In genomic region chr1:36579974-36580383, GRCm38 (mm10) we compare ENCODE assay signal across 7 mouse cellular contexts. TPM values are rescaled to one million over a fixed set of nuclear protein-coding genes. Genes with fewer than 3 reads are reported as not detected.
DNase-seq lines count a peak whose midpoint lies in the region; ATAC-seq lines count a peak whose summit lies in the region.

No protein-coding gene starts in this region.

- no peak overlapping the region for H3K4me3 ChIP-seq in limb, embryonic 11.5 days (ENCODE audit: low read depth, low read length)
- peak overlapping the region; percentile 27 for H3K4me3 ChIP-seq in stomach, embryonic 16.5 days (replicated peaks; ENCODE audit: low read length)

- H3K9ac ChIP-seq in limb, embryonic 11.5 days (ENCODE audit: low read length) = no peak overlapping the region
- peak overlapping the region; percentile 68 for H3K9ac ChIP-seq in stomach, embryonic 16.5 days (ENCODE audit: low read length)

- no peaks in the 10 kb centered on the region for H3K9me3 ChIP-seq in limb, embryonic 11.5 days (ENCODE audit: control insufficient read depth, low read length)
- H3K9me3 ChIP-seq in stomach, embryonic 16.5 days (replicated peaks; ENCODE audit: control insufficient read depth, low read length) = no peaks in the 10 kb centered on the region

- no peaks in the 10 kb centered on the region for H3K36me3 ChIP-seq in limb, embryonic 11.5 days (ENCODE audit: control insufficient read depth, insufficient read depth, low read length)
- H3K36me3 ChIP-seq in stomach, embryonic 16.5 days (ENCODE audit: control insufficient read depth, insufficient read depth, low read length) = no peaks in the 10 kb centered on the region

- DNase-seq in left cerebral cortex, postnatal 4 days = peak; percentile 68
- no peak for DNase-seq in left cerebral cortex, postnatal 14 days (ENCODE audit: low spot score in 2 of 2)
- peak; percentile 70 for DNase-seq in limb, embryonic 11.5 days (ENCODE audit: low spot score)
- no peak for DNase-seq in frontal cortex, postnatal 10 days (ENCODE audit: low spot score in 2 of 2)
- DNase-seq in adrenal gland, adult 2 months = no peak

- 0 out of 2 replicates have a peak, but pooled peaks have one; percentile 14 for ATAC-seq in erythroid progenitor cell, adult 5-6 weeks (replicated peaks; ENCODE audit: low FRiP score, poor library complexity, severe bottlenecking)
- ATAC-seq in limb, embryonic 11.5 days (ENCODE audit: insufficient number of reproducible peaks, low FRiP score, low TSS enrichment, low read depth) = peak; percentile 73
- ATAC-seq in stomach, embryonic 16.5 days (ENCODE audit: insufficient read depth, low FRiP score) = peak; percentile 76

- H3K27me3 ChIP-seq in limb, embryonic 11.5 days (ENCODE audit: control insufficient read depth, insufficient read depth, low read length) = no peaks in the 10 kb centered on the region
- no peaks in the 10 kb centered on the region for H3K27me3 ChIP-seq in stomach, embryonic 16.5 days (ENCODE audit: control insufficient read depth, insufficient read depth, low read length)

- H3K4me1 ChIP-seq in limb, embryonic 11.5 days (ENCODE audit: control insufficient read depth, insufficient read depth, low read length) = peaks cover 36% of the 10 kb centered on the region
- peaks cover 51% of the 10 kb centered on the region for H3K4me1 ChIP-seq in stomach, embryonic 16.5 days (ENCODE audit: control insufficient read depth, insufficient read depth, low read length)

- H3K27ac ChIP-seq in limb, embryonic 11.5 days (replicated peaks; ENCODE audit: low read depth, low read length) = peak overlapping the region; percentile 84
- H3K27ac ChIP-seq in stomach, embryonic 16.5 days (ENCODE audit: low read length) = peak overlapping the region; percentile 98

- WGBS in limb, embryonic 11.5 days = 29% methylated on average over 6 of the region's 6 CpGs
- 19% methylated on average over 6 of the region's 6 CpGs for WGBS in stomach, embryonic 16.5 days

- H3K4me2 ChIP-seq in limb, embryonic 11.5 days (ENCODE audit: low read depth, severe bottlenecking) = peak overlapping the region; percentile 35; the same call in 1 of the 2 replicates
- H3K4me2 ChIP-seq in stomach, embryonic 16.5 days (ENCODE audit: low read depth, low read length) = peak overlapping the region; percentile 39

- intact Hi-C loops in left cerebral cortex, postnatal 4 days (cut with DNase I) = no loop called here
- intact Hi-C loops in left cerebral cortex, postnatal 14 days (cut with DNase I) = no loop called here

RNA-seq across cellular contexts. Expression of gene Sema4c, which starts 21.8 kb away (rescaled TPM):
- 10 to 100 TPM; 60.5 to 65.4 TPM for total RNA-seq in left cerebral cortex, postnatal 4 days (2021)
- 10 to 100 TPM; 16.2 to 20.2 TPM for total RNA-seq in left cerebral cortex, postnatal 14 days (2021)
- not detected in 2 replicates for total RNA-seq in erythroid progenitor cell, adult 5-6 weeks (2015; ENCODE audit: low replicate concordance)
- total RNA-seq in erythroid progenitor cell, adult 5-6 weeks (2017; ENCODE audit: low replicate concordance) = 0.45 TPM in 1 of 2 replicates, not detected in the other
- 4.0 and 4.4 TPM in 2 replicates for polyA plus RNA-seq in limb, embryonic 11.5 days (2014; fragmentation: Nextera tagmentation; extraction: Ambion mirVana)
- 10.0 and 10.6 TPM in 2 replicates for polyA plus RNA-seq in stomach, embryonic 16.5 days (2015; fragmentation: Nextera tagmentation; extraction: Ambion mirVana)
- total RNA-seq in adrenal gland, adult 2 months (2021) = 10 to 100 TPM; 13.0 to 25.3 TPM
- polyA plus RNA-seq in adrenal gland, adult 2 months (2012; rRNA removed) = 22.5 and 24.0 TPM in 2 replicates

RNA-seq across cellular contexts. Expression of gene Ankrd39, which starts 32.7 kb away (rescaled TPM):
- 10 to 100 TPM; 13.4 to 15.1 TPM for total RNA-seq in left cerebral cortex, postnatal 4 days (2021)
- total RNA-seq in left cerebral cortex, postnatal 14 days (2021) = 10 to 100 TPM; 13.9 to 18.7 TPM
- not detected in 2 replicates for total RNA-seq in erythroid progenitor cell, adult 5-6 weeks (2015; ENCODE audit: low replicate concordance)
- total RNA-seq in erythroid progenitor cell, adult 5-6 weeks (2017; ENCODE audit: low replicate concordance) = 1.4 and 1.8 TPM in 2 replicates
- 16.0 and 17.4 TPM in 2 replicates for polyA plus RNA-seq in limb, embryonic 11.5 days (2014; fragmentation: Nextera tagmentation; extraction: Ambion mirVana)
- polyA plus RNA-seq in stomach, embryonic 16.5 days (2015; fragmentation: Nextera tagmentation; extraction: Ambion mirVana) = 26.7 and 30.5 TPM in 2 replicates
- total RNA-seq in adrenal gland, adult 2 months (2021) = 10 to 100 TPM; 11.1 to 14.5 TPM
- polyA plus RNA-seq in adrenal gland, adult 2 months (2012; rRNA removed) = 24.4 and 41.9 TPM in 2 replicates

RNA-seq across cellular contexts. Expression of gene Gm42417, which starts 40.8 kb away (rescaled TPM):
- not detected for total RNA-seq in left cerebral cortex, postnatal 4 days (2021)
- not detected for total RNA-seq in left cerebral cortex, postnatal 14 days (2021)
- total RNA-seq in erythroid progenitor cell, adult 5-6 weeks (2015; ENCODE audit: low replicate concordance) = 0.42 TPM in 1 of 2 replicates, not detected in the other
- total RNA-seq in erythroid progenitor cell, adult 5-6 weeks (2017; ENCODE audit: low replicate concordance) = 86.5 TPM in 1 of 2 replicates, not detected in the other
- 0.29 and 0.79 TPM in 2 replicates for polyA plus RNA-seq in limb, embryonic 11.5 days (2014; fragmentation: Nextera tagmentation; extraction: Ambion mirVana)
- polyA plus RNA-seq in stomach, embryonic 16.5 days (2015; fragmentation: Nextera tagmentation; extraction: Ambion mirVana) = 1.9 TPM in 1 of 2 replicates, not detected in the other
- not detected for total RNA-seq in adrenal gland, adult 2 months (2021)
- polyA plus RNA-seq in adrenal gland, adult 2 months (2012; rRNA removed) = not detected in 2 replicates

RNA-seq across cellular contexts. Expression of gene Ankrd23, which starts 43.3 kb away (rescaled TPM):
- 1 to 10 TPM; 8.3 to 8.6 TPM for total RNA-seq in left cerebral cortex, postnatal 4 days (2021)
- 1 to 10 TPM; 5.2 to 6.4 TPM for total RNA-seq in left cerebral cortex, postnatal 14 days (2021)
- total RNA-seq in erythroid progenitor cell, adult 5-6 weeks (2015; ENCODE audit: low replicate concordance) = 1.7 TPM in 1 of 2 replicates, not detected in the other
- total RNA-seq in erythroid progenitor cell, adult 5-6 weeks (2017; ENCODE audit: low replicate concordance) = not detected in 2 replicates
- polyA plus RNA-seq in limb, embryonic 11.5 days (2014; fragmentation: Nextera tagmentation; extraction: Ambion mirVana) = 7.3 and 8.8 TPM in 2 replicates
- 18.0 and 21.7 TPM in 2 replicates for polyA plus RNA-seq in stomach, embryonic 16.5 days (2015; fragmentation: Nextera tagmentation; extraction: Ambion mirVana)
- total RNA-seq in adrenal gland, adult 2 months (2021) = 10 to 100 TPM in 1 of 2 experiments, 1 to 10 TPM in 1; 6.9 to 11.2 TPM
- 16.5 and 19.9 TPM in 2 replicates for polyA plus RNA-seq in adrenal gland, adult 2 months (2012; rRNA removed)

Comparison
In these comparisons a context has a peak if more than half of its experiments do, and no peak if none do; other contexts are left out.
1. DNase-seq: peak in left cerebral cortex, postnatal 4 days (single experiment) and limb, embryonic 11.5 days (single experiment); none in left cerebral cortex, postnatal 14 days (0 of 2), frontal cortex, postnatal 10 days (0 of 2) and adrenal gland, adult 2 months (single experiment).
2. ATAC-seq: peak in every context shown above with its lines; median percentile 76 in stomach, embryonic 16.5 days; 73 in limb, embryonic 11.5 days; 14 in erythroid progenitor cell, adult 5-6 weeks.
3. RNA of gene Sema4c, which starts 21.8 kb away (total RNA-seq): 60.5 to 65.4 TPM in left cerebral cortex, postnatal 4 days, 13.0 to 25.3 TPM in adrenal gland, adult 2 months and 16.2 to 20.2 TPM in left cerebral cortex, postnatal 14 days; 0.45 TPM in erythroid progenitor cell, adult 5-6 weeks; every median in the first group is over 4 times any median in the second.
4. RNA of gene Ankrd39, which starts 32.7 kb away (total RNA-seq): 13.9 to 18.7 TPM in left cerebral cortex, postnatal 14 days, 13.4 to 15.1 TPM in left cerebral cortex, postnatal 4 days and 11.1 to 14.5 TPM in adrenal gland, adult 2 months; 1.4 to 1.8 TPM in erythroid progenitor cell, adult 5-6 weeks; every median in the first group is over 4 times any median in the second.